Mouse (Mus musculus) kidney, adult 11 months (tissue): Measurements from ENCODE around the gene Gm45717.

Experiments
- DNase-seq: peaks from one replicate; pipeline ENCODE4 v3.0.0; 2022

Gene Gm45717

DNA sequence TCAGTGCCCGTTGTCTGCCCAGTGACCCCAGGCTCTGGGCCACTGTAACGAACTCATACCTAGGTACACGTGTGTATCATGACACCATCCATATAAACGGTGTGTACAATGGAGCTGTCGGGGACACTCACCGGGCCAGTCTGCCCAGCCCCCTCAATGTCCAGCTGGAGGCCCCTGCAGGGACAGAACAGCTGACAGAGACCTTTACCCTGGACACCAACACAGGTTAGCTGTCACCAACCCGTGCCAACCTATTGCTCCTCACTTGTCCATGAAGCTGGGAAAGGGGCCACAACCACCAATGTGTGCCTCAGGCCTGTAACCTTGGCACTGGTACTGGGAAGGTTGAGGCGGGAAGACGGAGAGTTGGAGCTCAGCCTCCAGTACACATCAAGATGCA, 13.4 kb downstream of the Gm45717 start:
- no peak for DNase-seq

DNA sequence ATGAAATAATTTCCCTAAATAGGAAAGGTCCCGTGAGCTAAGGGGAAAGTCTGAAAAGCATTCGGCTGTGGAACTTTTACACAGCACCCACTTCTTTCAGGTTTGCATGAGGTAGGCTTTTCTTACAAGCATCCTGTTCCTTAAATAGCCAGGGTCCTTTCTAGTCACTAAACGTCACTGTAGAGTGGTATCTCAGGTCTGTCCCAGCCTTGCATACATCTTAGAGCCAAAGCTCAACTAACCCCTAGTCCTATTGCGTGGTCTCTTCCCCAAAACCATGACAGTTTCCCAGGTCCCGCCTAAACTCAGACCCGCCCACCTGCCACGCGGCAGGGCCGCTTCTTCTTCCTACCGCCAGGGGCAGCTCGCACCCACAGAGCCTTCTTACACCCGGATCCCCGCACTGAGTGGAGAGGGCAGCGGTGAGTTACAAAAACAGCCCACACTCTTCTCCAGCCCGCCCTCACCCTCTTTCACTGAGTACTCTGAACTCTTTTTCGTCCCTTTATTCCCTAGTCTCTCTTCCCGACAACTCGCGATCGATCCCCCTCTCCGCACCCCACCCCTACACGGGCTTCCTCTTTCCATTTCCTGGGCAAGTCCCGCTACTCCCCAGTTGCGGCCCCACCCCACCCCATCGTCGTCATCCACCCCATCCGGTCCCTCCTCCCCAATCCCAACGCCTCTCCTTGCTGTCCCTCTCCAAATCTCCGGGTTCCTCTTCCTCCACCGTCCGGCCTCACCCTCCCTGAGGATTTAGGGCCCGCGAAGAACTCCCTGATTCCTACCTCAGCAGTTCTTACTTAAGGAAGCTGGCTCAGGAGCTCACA, 14.3 kb downstream of the Gm45717 start, which contains the start of gene Pgghg:
Gene Pgghg (plus strand): TSS at position 170 of the 830 bp plus-strand sequence.
- DNase-seq = peak; percentile 84

DNA sequence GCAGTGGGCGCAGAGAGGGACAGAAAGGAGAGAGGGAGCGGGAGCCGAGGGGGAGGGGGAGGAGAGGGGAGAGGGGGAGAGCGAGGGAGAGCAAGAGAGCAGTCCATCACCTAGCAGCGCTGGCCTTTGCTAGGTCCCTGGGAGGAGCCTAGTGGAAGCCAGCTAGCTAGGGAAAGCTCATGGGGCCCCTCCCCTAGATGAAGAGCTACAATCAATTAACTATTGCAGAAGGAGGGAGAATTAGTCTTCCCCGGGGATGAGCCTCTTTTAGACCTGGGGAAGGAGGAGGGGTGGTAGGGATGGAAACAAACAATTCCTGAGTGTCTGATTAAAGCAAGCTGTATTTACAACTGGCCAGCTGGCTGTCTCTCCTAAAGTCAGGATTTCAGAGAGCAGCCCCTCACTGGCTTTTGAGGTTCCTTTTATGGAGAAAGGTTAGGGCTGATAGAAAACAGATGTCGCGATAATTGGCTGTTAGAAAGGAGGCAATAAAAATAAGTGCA, 16.0 kb downstream of the Gm45717 start:
- DNase-seq = no peak

DNA sequence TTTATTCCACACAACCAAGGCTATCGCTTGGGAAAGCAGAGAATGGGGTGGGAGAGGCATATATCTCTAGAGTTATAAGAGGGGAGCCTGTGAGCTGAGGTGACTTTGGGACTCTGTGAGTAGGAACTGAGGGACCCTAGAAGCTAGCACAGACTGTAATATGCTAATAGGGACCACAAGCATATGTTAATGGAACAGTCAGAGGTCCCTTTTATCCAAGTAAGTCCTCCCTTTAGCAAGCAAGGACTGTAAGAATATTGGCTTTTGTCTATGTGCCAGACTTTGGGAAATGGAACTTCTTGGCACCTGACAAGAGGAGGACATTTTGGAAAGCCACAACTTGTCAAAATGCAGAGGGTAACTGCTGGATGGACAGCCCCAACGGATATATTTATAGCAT, 16.8 kb downstream of the Gm45717 start:
- no peak for DNase-seq

DNA sequence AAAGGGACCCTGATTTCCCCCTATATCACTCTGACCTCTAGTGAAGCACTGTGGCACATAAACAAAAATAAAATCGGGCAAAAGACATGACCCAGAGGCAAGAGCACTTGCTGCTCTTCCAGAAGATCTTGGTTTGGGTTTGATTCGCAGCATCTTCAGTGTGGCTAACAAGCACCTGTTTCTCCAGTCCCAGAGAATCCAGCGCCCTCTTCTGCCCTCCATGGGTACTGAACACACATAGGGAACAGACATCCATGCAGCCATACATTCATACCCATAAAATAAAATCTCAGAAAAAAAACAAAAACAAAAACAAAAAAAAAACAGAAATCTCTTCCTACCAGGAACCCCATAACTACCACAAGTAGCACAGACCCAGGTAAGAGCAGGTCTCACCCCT, 17.3 kb downstream of the Gm45717 start:
- DNase-seq = no peak

DNA sequence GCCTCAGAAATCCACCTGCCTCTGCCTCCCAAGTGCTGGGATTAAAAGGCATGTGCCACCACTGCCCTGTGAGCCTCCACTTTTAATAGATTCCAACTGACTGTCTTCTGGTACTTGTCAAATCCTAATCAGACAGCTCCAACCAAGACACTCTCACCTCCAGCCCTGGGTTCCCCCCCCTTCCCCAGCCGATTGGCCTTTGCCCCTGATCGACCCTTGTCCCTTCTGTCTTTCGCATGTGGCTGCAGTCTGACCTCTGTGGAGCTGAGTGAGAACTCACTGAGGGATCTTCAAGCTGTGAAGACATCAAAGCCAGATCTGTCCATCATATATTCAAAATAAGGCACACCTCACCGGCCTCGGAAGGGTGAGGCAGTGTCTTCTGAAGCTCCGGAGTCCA, 28.6 kb downstream of the Gm45717 start:
- DNase-seq = no peak

DNA sequence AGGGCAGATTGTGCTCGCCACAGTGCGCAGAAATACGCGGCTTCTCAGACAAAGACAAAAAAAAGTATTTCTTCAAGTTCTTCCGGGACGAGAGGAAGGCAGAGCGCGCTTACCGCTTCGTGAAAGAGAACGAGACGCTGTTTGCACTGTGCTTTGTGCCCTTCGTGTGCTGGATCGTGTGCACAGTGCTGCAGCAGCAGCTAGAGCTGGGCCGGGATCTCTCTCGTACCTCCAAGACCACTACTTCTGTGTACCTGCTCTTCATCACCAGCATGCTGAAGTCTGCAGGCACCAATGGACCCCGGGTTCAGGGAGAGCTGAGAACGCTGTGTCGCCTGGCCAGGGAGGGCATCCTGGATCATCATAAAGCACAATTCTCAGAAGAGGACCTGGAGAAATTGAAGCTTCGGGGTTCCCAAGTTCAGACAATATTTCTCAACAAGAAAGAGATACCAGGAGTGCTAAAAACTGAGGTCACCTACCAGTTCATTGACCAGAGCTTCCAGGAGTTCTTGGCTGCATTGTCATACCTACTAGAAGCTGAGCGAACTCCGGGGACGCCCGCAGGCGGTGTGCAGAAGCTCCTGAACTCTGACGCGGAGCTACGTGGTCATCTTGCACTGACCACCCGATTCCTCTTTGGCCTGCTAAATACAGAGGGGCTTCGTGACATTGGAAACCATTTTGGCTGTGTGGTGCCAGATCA, 32.5 kb downstream of the Gm45717 start:
- DNase-seq = no peak

DNA sequence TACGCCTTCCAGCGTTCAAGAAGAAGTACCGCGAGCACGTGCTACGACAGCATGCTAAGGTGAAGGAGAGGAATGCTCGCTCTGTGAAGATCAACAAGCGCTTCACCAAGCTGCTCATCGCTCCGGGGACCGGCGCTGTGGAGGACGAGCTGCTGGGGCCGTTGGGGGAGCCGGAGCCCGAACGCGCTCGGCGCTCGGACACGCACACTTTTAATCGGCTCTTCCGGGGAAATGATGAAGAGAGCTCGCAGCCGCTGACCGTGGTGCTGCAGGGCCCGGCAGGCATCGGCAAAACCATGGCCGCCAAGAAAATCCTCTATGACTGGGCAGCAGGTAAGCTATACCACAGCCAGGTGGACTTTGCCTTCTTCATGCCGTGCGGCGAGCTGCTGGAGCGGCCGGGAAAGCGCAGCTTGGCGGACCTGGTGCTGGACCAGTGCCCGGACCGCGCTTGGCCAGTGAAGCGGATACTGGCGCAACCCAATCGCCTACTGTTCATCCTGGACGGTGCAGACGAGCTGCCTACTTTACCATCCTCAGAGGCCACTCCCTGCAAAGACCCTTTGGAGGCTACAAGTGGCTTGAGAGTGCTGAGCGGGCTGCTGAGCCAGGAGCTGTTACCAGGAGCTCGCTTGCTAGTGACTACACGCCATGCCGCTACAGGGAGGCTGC, 33.2 kb downstream of the Gm45717 start:
- peak; percentile 93 for DNase-seq

DNA sequence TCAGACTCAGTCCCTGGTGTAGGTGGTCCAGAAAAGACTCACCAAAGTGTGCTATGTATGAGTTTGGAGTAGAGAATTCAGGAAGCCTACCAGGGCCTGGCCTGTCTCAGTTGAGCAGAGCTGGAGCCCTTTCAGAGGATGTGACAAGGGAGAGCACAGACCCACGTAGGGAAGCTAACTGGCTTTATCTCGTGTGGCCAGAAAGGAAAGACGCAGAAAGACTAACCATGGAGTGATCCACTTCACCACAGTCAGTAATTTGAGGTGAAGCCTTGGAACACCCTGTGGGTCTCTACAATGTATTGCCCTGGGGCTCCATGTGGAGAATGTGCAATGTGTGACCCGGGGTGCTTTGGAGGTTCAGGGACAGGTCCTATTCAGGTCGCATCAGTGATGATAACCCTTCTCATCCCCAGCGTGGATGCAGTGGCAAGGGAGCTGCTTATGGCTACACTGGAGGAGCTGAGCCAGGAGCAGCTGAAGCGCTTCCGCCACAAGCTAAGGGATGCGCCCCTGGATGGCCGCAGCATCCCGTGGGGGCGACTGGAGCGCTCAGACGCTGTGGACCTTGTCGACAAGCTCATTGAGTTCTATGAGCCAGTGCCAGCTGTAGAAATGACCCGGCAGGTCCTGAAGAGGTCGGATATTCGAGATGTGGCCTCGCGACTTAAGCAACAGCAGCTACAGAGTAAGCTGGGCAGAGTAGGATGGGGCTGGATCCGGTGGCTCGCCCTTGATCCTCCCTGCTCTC, 34.3 kb downstream of the Gm45717 start:
- peak; percentile 37 for DNase-seq

DNA sequence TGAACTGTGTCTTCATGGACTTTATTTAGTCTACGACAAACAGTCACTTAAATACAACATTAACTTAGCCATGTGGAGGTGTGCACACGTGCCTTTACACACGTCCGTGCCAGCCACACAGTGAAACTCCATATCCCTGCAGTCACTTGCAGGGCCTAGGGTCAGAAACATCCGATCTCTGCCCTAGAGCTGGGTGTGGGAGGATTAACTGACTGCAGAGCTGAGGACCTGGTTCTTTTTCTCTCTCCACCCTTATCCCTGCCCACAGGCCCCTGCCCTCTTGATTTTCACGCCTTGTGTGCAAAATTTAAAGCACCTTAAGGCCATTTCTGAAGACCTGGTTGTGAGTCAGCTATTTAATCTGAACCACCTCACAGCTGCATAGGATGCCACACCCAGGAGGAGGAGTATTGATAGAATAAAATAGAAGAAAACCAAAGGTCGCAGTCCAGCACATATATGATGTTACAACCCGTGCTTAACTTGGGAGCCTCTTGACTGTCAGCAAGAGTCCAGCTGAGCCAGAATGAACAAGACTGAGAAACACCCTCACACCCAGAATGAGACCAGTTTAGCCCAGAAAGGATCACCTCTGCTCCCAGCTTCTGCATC, 35.2 kb downstream of the Gm45717 start, which contains the start of gene Nlrp6:
Gene Nlrp6 (plus strand): TSS at position 485 of the 612 bp plus-strand sequence.
- no peak for DNase-seq

DNA sequence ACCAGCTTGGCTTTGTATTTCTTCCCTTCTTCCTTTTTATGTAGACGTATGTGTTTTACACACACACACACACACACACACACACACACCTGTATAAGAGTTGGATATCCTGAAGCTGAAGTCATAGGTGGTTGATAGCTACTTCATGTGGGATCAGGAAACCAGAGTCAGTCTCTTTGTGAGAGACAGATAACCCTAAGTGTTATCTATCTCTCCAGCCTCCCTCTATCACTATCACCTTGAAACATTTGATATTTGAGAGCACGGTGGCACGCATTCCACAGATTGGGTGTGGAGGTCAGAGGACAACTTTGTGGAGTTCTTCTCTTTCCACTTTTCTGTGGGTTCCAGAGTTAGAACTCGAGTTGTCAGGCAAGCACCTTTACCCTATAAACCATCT, 35.8 kb downstream of the Gm45717 start:
- DNase-seq = no peak

DNA sequence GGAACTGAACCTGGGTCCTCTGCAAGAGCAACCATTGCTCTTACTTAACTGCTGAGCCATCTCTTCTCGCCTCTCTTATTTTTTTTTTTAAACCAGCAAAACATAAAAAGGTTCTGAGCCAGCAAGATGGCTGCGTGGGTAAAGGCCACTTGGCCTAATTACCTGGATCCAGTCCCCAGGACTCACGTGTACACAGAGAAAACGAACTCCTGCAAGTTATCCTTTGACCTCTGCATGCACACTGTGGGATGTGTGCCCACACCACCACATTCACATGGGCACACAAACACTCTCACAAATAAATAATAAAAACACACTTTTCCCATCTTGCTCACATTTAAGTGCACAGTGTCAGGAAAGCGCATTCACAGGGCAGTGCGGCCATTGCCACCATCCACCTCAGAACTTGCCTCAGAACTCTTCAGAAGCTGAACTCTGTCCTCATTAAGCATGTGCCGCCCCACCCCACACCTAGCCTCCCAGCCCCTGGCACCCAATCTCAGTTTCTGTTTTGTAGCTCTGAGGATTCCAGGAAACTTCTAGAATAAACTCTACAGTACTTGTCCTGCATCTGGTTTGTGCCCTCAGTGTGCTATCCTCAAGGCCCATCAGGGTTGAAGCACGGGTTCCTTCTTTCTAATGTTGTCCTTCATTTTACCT, 41.6 kb downstream of the Gm45717 start:
- peak; percentile 76 for DNase-seq

DNA sequence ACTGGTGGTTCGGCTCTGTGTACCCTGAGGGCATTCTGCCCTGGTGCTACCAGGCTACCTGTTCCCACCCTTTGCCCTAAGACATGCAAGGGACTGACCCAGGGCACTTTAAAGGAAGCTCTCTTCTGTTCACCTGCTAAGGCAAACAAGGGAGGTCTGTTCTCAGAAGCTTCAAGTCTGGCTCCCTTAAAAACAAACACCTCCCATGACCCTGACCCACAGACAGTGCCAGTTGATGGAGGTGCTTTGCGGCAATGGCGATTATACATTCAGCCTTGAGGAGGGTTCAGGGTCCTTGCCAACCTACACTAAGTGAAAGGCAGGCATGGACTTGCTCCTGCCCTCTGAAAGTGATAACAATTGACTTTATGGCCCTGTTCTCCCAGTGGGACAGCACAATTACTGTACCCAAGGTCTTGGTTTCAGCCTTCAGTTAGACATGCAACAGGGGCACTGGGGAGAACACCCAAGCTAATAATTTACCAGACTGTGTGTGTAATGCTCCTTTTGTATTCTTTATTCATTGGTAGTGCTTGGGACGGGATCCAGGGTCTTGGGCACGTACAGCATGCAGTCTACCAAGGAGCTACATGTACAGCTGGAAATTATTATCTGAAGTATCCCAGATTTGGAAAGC, 42.8 kb downstream of the Gm45717 start:
- DNase-seq = peak; percentile 60

DNA sequence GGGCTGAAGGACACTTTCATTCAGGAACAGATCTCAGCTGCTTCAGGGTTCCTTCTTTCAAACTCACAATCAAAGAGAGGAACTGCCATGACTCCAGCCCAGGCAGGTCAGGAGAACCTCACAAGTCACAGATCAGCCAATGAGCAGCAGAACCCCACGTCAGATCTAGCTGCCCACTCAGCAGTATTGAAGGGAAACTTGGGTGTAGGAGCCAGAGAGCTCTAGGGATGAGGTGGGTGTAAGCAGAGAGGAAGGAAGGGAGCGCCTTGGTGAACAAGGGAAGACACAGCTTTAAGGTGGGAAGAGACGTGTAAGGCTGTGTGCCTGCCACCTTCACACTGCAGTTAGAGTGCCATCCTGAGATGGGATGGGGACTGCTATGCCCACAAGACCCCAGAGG, 43.4 kb downstream of the Gm45717 start:
- DNase-seq = no peak

DNA sequence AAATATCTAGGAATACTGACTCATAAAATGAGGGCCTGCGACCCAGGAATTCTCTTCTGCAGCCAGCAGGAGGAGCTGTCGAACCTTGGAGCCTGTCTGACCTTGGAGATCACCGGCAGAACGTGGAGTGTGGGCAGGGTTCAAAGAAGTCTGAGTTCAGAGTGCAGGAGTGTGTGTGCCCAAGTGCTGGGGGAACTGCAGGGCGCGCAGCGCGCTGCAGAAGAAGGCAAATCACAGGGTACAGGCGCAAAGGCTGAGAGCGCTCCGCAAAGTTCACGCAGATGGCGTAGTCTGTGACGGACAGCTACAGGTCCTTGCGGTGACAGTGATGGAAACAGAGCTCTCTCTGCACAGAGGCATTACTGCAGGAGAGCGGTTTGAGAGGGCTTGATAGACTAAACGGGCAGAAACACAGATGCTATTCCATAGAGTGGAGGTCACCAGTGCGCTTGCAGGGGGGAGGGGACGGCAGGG, 47.1 kb downstream of the Gm45717 start:
- peak; percentile 90 for DNase-seq

DNA sequence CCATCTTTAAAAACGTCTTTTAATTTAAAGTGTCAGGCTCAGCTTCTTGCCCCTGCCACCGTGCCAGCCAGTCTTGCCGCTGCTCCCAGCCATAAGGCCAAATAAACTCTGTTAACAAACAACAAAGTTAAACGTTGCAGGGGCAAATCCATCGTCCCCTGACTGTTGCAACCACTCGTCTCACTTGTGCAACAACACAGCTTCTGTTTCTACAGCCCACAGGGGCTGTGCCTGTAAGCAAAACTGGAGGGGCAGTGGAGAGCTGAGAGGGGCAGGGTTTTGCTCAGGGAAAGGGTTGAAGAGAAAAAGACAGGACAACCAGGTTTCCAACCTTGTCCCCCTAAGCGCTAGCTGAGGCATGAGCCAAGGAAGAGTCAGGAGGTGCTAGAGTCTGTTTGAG, 47.6 kb downstream of the Gm45717 start:
- no peak for DNase-seq

DNA sequence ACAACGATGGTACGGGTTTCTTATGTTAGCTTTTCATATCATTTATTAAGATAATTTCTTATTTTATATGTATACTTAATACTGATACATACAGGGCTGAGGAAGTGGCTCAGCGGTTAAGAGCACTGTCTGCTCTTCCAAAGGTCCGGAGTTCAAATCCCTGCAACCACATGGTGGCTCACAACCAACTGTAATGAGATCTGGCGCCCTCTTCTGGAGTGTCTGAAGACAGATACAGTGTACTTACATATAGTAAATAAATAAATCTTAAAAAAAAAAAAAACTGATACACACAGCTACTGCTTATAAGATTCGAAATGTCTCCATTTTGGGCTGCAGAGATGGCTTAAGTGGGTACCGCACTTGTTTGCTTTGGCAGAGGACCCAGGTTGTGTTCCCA, 48.0 kb downstream of the Gm45717 start:
- no peak for DNase-seq

DNA sequence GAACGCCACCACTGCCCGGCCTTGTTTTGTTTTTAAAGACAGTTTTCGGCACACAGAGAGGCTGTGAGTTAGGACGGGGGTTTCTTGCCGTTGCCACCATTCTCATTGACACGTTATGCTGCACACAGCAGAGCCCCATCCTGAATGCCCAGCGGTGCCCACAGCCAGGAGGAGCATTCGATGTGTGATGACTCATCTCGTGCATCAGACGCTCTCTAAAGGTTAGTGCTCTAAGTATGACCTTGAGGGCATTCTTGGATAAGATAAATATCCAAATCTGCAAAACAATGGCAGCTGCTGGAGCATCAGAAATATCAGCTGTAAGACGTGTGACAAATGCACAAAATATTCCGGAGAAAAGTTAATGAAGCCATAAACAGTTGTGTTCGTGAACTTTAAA, 48.6 kb downstream of the Gm45717 start:
- DNase-seq = no peak

DNA sequence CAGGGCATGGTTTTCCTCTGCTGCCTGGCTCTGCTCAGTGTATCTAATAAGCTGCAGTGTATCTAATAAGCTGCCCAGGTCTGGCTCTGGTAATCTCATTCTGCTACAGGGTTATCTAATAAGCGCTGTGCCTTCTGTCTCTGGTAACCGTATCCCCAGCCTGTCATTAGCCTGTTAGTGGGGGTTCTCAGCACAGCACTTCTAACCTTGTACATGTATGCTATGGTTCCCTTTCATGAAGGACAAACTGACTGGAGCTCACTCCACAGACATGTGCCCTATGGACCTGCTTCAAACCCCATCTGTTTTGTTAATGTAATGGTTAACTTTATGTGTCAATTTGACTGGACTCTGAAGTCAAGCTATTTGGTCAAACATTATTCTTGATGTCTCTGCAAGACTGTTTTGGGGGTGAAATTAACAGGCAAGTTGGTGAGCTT, 50.1 kb downstream of the Gm45717 start:
- DNase-seq = peak; percentile 63

DNA sequence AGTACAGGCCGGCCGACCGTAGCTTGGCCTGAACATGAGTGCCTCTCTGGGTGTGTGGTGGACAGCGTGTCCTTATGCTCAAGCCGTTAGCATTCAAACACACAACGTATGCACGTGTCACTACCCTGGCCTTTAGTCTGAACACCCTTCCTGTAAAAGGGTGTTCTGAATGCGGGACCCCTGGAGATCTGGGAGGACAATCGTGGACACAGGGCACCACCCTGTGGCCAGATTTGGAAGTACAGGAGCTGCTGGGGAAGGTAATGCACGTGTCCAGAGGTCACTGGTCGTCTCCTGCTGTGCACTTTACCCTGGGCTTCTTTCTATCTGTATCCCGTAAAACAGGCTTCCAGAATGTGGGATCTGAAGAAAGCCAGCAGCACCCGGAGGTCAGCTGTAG, 52.5 kb downstream of the Gm45717 start:
- DNase-seq = peak; percentile 80
